Mouse (Mus musculus): ENCODE data around the gene Hbp1. TPM values are rescaled to one million over a fixed set of nuclear protein-coding genes. Genes with fewer than 3 reads are reported as not detected.
A peak's percentile ranks its signal among the peaks of the same experiment; 100 is the strongest.

The Hbp1 gene
- polyA plus RNA-seq, 1 experiment from 2014 or later = 121 TPM

DNA sequence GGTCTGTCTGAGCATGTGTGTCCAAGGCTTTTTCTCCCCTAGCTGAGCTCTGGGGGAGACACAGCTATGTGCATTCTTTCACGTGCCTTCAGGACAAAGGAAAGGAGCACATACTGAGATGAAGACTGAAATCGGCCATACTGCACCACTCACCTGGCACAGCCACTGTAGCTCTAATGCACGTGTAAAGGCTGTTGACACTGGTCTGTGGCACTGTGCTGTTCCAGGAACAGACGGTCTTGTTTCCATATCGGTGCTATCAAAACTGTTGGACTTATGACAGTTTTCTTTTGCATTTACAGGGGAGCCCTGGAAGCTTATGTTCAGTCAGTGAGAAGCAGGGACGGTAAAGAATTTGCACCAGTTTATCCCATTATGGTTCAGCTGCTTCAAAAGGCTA lies 25.0 kb downstream of the Hbp1 start:
- ATAC-seq (ENCODE audit: insufficient read depth) (no peak), DNase-seq (no peak)
- TF ChIP-seq CTCF (IDR thresholded peaks at IDR 0.05; ENCODE audit: low read depth) = no peak
- H3K27ac ChIP-seq (ENCODE audit: low read depth) = no peak overlapping the region
- 84% methylated on average over 6 of the region's 6 CpGs for WGBS
- peaks cover 53% of the 10 kb centered on the region for H3K36me3 ChIP-seq (ENCODE audit: insufficient read depth)
- no peak overlapping the region for H3K4me2 ChIP-seq
- no peak overlapping the region for H3K4me3 ChIP-seq (ENCODE audit: low read depth, low read length)
- no peak overlapping the region for H3K9ac ChIP-seq
- H3K4me1 ChIP-seq (ENCODE audit: insufficient read depth) = no peaks in the 10 kb centered on the region
- H3K27me3 ChIP-seq (ENCODE audit: insufficient read depth, low read length) = no peaks in the 10 kb centered on the region
- H3K9me3 ChIP-seq (ENCODE audit: low read depth, low read length) = no peaks in the 10 kb centered on the region

DNA sequence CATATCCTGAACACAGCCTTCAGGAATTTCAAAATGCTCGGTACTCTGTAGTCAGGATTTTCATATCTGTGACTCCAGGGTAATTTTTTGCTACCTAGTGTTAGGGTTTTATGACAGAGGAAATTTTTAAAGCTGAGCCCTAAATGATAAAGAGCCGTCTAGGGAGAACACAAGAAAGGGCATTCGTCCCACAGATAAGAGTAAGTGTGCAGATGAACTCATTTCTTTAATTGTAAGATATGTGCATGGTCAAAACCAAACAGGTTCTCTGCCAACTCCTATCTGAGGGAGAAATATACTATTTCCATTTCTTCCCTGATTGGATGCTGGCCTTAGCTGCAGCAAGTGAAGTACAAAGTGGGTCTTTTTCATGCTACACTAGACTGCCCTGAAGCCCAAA lies 26.2 kb downstream of the Hbp1 start:
- no peak for ATAC-seq (ENCODE audit: insufficient read depth)
- WGBS = 69% methylated on average over 3 of the region's 3 CpGs
- Histone ChIP-seq H3K9ac (no peak overlapping the region), H3K36me3 (ENCODE audit: insufficient read depth) (peaks cover 44% of the 10 kb centered on the region), H3K4me3 (ENCODE audit: low read depth, low read length) (no peak overlapping the region), H3K27me3 (ENCODE audit: insufficient read depth, low read length) (no peaks in the 10 kb centered on the region), H3K9me3 (ENCODE audit: low read depth, low read length) (no peaks in the 10 kb centered on the region), H3K4me1 (ENCODE audit: insufficient read depth) (no peaks in the 10 kb centered on the region), H3K27ac (ENCODE audit: low read depth) (no peak overlapping the region), H3K4me2 (no peak overlapping the region)
- no peak for DNase-seq
- no peak for TF ChIP-seq CTCF (IDR thresholded peaks at IDR 0.05; ENCODE audit: low read depth)

DNA sequence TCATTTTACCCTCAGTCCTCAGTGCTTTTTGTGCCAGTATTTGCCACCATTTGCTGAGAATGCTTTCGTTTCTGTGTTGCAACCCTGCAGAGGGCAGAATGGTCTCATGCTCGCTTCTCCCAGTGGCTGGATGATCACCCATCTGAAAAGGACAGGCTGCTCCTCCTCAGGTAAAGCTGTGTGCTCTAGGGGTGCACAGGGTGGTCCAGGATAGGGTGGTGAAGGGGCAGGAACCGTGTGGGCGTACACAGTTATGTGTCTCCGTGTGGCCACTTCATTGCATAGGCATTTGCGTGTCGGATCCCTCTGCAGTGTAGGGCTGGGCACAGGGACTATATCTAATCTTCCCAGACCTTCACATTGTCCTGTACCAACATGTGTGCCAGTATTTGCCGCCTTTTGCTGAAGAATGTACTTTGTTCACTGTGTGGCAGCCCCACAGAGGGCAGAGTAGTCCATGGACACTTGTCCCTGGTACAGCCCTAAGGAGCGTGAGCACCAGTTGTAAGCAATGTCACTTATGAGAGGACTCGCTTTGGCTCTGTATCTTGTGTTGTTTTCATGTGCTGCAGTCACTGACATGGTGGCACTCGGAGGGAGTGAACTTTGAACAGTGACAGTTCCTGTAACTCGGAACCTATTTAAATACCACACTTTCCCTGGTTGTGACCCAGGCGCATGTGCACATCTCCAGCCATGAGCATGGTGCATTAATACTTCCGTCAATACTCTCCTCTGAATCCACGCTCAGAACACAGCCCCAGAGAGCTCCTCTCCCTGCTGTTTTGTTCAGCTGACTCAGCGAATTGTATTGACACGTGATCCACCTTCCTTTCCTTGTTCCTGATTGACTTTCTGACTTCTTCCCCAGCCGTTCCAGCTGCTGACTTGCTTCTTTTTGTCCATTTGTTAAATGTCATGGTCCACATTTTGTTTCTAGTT lies 29.6 kb downstream of the Hbp1 start:
- TF ChIP-seq CTCF (IDR thresholded peaks at IDR 0.05; ENCODE audit: low read depth) = no peak
- Histone ChIP-seq H3K9ac (no peak overlapping the region), H3K36me3 (ENCODE audit: insufficient read depth) (peaks cover 19% of the 10 kb centered on the region), H3K9me3 (ENCODE audit: low read depth, low read length) (no peaks in the 10 kb centered on the region), H3K4me1 (ENCODE audit: insufficient read depth) (no peaks in the 10 kb centered on the region), H3K27me3 (ENCODE audit: insufficient read depth, low read length) (no peaks in the 10 kb centered on the region), H3K4me3 (ENCODE audit: low read depth, low read length) (no peak overlapping the region), H3K27ac (ENCODE audit: low read depth) (no peak overlapping the region), H3K4me2 (no peak overlapping the region)
- 79% methylated on average over 18 of the region's 18 CpGs for WGBS
- no peak for DNase-seq
- no peak for ATAC-seq (ENCODE audit: insufficient read depth)

DNA sequence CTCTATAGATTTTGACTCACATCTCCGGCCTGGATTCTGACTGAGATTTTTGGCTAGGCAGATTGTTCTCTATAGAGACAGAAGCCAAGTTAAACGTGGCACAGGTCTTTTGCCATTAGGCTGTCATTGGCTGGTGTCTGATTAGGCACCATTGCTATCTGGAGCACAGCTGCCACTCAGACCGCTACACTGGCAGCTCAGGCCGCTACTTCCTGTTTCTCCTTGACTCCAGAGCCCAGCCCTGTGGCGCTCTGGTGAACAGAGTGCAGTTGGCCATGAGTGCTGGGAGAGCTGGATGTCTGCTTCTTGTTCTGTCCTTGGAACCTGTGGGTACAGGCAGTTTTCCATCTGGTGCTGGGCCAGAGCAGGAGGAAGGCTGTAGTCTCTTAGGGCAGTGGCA lies 33.1 kb downstream of the Hbp1 start:
- H3K9me3 ChIP-seq (ENCODE audit: low read depth, low read length) = no peaks in the 10 kb centered on the region
- ATAC-seq (ENCODE audit: insufficient read depth) (no peak), DNase-seq (peak; percentile 19)
- no peak overlapping the region for H3K27ac ChIP-seq (ENCODE audit: low read depth)
- no peaks in the 10 kb centered on the region for H3K27me3 ChIP-seq (ENCODE audit: insufficient read depth, low read length)
- no peaks in the 10 kb centered on the region for H3K36me3 ChIP-seq (ENCODE audit: insufficient read depth)
- no peaks in the 10 kb centered on the region for H3K4me1 ChIP-seq (ENCODE audit: insufficient read depth)
- H3K4me2 ChIP-seq = no peak overlapping the region
- TF ChIP-seq CTCF (IDR thresholded peaks at IDR 0.05; ENCODE audit: low read depth) = no peak
- H3K9ac ChIP-seq = no peak overlapping the region
- WGBS = 74% methylated on average over 5 of the region's 5 CpGs
- H3K4me3 ChIP-seq (ENCODE audit: low read depth, low read length) = no peak overlapping the region

DNA sequence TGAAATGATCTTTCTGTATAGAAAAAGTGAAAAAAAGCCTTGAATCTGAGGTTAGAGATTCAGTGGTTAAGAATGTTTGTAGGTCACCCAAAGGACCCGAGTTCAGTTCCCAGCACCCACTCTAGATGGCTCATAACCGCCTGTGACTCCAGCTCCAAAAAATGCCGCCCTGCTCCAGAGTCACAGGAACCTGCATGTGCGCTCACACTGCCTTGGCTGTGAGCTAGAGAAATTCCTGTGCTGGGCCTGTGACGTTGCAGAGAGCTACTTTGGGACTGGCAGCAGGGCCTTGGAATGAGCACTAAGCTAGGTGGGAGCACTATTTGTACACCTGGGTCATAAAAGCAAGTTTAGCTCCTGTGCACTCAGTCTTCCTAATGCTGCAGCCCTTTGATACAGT lies 33.6 kb downstream of the Hbp1 start:
- Histone ChIP-seq H3K27me3 (ENCODE audit: insufficient read depth, low read length) (no peaks in the 10 kb centered on the region), H3K9me3 (ENCODE audit: low read depth, low read length) (no peaks in the 10 kb centered on the region), H3K9ac (no peak overlapping the region), H3K4me3 (ENCODE audit: low read depth, low read length) (no peak overlapping the region), H3K36me3 (ENCODE audit: insufficient read depth) (no peaks in the 10 kb centered on the region), H3K27ac (ENCODE audit: low read depth) (no peak overlapping the region), H3K4me2 (no peak overlapping the region), H3K4me1 (ENCODE audit: insufficient read depth) (no peaks in the 10 kb centered on the region)
- DNase-seq (no peak), ATAC-seq (ENCODE audit: insufficient read depth) (no peak)
- no peak for TF ChIP-seq CTCF (IDR thresholded peaks at IDR 0.05; ENCODE audit: low read depth)
- WGBS = 91% methylated on average over 5 of the region's 5 CpGs

DNA sequence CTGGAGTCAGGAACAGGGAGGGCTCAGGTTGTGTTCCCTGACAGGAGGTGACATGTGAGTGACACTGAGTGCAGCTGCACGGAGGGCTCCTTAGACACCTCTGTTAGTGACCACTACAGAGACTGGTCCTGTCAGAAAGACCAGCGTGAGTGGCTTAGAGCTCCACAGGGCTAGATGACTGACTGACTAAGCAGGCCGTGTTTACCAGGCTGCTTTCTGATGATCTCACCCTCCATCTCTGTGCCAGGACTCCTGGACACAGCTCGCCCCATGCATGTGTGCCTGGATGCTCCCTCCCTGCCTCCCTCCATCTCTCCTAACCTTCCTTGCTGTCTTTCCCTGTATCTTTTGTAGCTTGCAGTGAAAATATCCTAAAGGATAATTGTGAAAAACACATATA lies 36.7 kb downstream of the Hbp1 start:
- Histone ChIP-seq H3K36me3 (ENCODE audit: insufficient read depth) (no peaks in the 10 kb centered on the region), H3K4me1 (ENCODE audit: insufficient read depth) (no peaks in the 10 kb centered on the region), H3K27ac (ENCODE audit: low read depth) (no peak overlapping the region), H3K4me3 (ENCODE audit: low read depth, low read length) (no peak overlapping the region), H3K27me3 (ENCODE audit: insufficient read depth, low read length) (no peaks in the 10 kb centered on the region), H3K9ac (no peak overlapping the region), H3K9me3 (ENCODE audit: low read depth, low read length) (no peaks in the 10 kb centered on the region), H3K4me2 (no peak overlapping the region)
- no peak; the same call in 1 of the 2 replicates for ATAC-seq (ENCODE audit: insufficient read depth)
- no peak for TF ChIP-seq CTCF (IDR thresholded peaks at IDR 0.05; ENCODE audit: low read depth)
- WGBS = 44% methylated on average over 4 of the region's 4 CpGs
- DNase-seq = no peak

DNA sequence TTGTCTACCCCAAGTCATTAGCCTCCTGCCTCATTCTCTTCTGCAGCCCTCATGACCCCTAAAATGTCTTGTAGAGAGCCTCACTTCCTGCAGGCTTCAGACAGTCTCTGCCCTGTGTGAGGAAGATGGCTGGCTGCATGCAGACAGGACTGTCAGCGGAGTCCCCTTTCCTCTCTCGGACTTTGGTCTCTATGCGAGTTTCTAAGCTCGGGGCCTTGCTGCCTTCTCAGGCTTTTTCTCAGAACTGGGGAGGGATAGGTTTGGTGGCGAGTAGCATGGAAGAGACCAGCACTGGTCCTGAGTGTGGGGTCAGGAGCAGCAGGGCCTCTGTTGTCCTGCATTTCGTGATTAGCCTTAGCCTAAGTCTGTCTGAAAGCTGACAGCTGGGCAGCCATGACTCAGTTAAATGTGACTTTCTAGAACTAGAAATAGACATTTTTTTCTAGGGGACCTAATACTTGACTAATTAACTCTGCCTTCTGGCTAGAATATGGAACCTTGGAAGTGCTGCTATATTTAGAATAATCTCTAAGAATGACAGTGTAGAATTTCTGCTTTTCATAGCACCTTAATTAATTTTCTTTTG lies 37.3 kb downstream of the Hbp1 start:
- no peaks in the 10 kb centered on the region for H3K4me1 ChIP-seq (ENCODE audit: insufficient read depth)
- no peak for DNase-seq
- H3K9ac ChIP-seq = no peak overlapping the region
- no peak for TF ChIP-seq CTCF (IDR thresholded peaks at IDR 0.05; ENCODE audit: low read depth)
- no peak for ATAC-seq (ENCODE audit: insufficient read depth)
- H3K4me2 ChIP-seq = no peak overlapping the region
- no peak overlapping the region for H3K4me3 ChIP-seq (ENCODE audit: low read depth, low read length)
- no peaks in the 10 kb centered on the region for H3K36me3 ChIP-seq (ENCODE audit: insufficient read depth)
- 79% methylated on average over 6 of the region's 6 CpGs for WGBS
- no peaks in the 10 kb centered on the region for H3K9me3 ChIP-seq (ENCODE audit: low read depth, low read length)
- H3K27ac ChIP-seq (ENCODE audit: low read depth) = no peak overlapping the region
- H3K27me3 ChIP-seq (ENCODE audit: insufficient read depth, low read length) = no peaks in the 10 kb centered on the region
